Mouse (Mus musculus) adrenal gland, postnatal 0 days (tissue): ENCODE results near the gene Olfr19. TPM values are rescaled to one million over a fixed set of nuclear protein-coding genes. Genes with fewer than 3 reads are reported as not detected.

Source experiments
- polyA plus RNA-seq: library from polyadenylated mRNA; unstranded; fragments of >200 nt; fragmentation: Nextera tagmentation; extraction: Ambion mirVana; gene quantifications from 2 replicates; pipeline ENCODE4 v1.2.1, GENCODE M21; 2015

Gene Olfr19
- not detected in 2 replicates for polyA plus RNA-seq

GRCm38 (mm10) chr16:16676305-16676704 lies at the start of gene Olfr19:
Gene Olfr19, minus strand, starts transcription at chr16:16676405.

Other genes with a start within 250 kb of the Olfr19 start
- 4.5 and 7.4 TPM in 2 replicates for gene Fgd4, start 75.9 kb downstream of the Olfr19 start, polyA plus RNA-seq
- gene Spag6l, start 153.1 kb upstream of the Olfr19 start, polyA plus RNA-seq, result 0.32 and 0.40 TPM in 2 replicates
- 0.95 and 1.4 TPM in 2 replicates for gene Igll1, start 187.6 kb upstream of the Olfr19 start, polyA plus RNA-seq
- gene Top3b, start 194.3 kb upstream of the Olfr19 start, polyA plus RNA-seq, result 28.4 and 47.1 TPM in 2 replicates
- gene Vpreb1, start 194.4 kb upstream of the Olfr19 start, polyA plus RNA-seq, result 1.8 TPM in 2 replicates
- 11.7 and 15.3 TPM in 2 replicates for gene Ppm1f, start 220.1 kb upstream of the Olfr19 start, polyA plus RNA-seq